Mouse (Mus musculus): ENCODE data around the gene Sema3g.

The Sema3g gene

DNA sequence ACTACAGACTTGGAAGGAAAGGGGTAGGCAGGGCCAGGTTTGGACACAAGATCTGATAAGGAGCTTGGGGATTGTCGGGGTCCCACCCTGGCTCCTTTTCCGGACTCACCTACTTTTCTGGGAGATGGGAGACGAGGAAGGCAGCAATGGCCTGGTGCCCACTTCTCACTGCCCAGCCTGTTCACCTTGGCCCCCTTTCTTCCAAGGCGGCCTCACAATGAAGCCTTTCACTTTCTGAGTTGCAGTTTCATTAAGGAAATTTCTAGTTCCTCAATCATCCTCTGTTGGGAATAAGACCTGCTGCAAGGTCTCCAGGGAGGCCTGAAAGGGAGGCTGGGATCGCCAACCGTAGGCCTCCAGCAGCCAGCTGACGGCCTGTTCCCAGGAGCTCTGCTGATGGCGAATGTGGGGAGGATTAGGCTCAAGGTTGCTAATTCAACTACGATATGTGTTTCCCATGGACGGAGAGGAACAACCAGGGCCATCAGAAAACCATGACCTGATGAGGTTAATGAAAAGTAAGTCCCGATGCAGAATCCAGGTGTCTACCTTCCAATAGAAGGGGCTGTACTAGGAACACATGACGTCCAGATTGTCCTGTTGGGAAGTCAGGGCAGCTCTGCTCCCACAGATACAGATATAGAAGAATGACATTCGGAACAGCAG, 14.9 kb downstream of the Sema3g start:
- no peak for DNase-seq (ENCODE audit: low spot score)

DNA sequence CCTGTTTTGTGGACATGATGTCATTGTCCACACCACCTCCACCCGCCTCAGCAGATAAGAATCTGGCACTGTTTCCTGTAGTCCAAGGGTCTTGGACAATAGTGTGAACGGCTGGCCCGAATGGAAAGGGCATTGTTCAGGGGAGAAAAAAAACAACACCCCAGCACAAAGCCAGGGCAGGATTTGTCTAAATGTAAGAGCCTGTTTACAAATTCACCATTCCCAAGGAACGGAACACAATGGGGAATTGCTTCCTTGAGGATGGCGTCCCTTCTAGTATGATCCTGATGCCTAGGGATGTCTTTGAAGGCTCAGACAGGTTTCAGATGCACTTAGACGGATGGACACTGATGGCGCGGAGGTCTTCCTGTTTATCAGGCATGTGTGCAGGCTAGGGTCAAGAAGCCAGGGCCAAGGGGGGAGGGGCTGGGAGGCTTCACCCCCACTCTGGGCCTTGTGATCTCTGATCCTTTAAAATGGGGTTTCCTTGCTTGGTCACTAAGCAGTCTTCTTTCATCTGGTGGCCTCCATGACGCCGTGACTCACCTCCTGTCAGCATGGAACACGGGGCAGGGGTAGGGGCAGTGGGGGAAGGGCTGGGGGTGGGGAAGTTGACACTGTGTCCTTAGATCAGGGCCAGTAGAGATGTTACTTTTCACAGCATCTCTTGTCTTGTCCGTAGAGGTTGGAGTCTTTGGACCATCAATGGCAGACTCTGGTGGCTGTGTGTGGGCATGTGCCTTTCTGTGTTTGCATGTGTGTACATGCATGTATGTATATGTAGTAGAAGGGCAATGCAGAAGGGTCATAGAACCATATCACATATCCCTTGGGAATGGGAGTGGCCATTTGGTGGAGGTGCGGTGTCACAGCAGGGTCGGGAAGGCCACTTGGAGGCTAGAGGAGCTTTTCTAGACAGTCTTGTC, 15.7 kb downstream of the Sema3g start:
- peak; percentile 85 for DNase-seq (ENCODE audit: low spot score)

DNA sequence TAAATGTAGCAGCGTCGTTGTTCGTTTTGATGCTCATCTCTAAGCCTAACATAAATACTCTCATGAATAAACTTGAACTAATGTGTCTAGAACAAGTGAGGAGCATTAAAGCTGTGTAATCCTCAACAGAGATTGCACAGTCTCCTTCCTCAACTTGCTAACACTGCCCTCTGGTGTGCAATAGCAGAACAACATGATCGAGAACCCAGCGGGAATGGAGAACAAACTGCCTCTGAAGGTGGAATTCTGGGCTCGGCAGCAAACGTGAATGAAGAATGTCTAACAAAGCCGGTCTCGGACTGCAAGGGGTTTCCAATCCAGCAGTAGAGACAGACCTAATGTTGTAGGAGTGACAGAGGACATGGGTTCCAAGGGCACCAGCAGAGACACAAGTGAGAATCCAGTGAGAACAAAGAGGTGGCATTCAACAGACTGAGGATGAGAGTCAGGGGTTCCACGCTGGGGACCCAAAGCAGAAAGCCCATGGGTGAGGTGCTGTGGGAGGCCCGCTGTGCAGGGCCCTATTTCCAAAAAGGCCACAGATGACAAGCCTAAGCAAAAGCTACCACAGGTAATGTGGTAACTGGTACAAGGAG, 16.4 kb downstream of the Sema3g start:
- DNase-seq (ENCODE audit: low spot score) = peak; percentile 89

GRCm38 (mm10) chr14:31237101-31237882, 19.6 kb downstream of the Sema3g start:
- DNase-seq (ENCODE audit: low spot score) = no peak

DNA sequence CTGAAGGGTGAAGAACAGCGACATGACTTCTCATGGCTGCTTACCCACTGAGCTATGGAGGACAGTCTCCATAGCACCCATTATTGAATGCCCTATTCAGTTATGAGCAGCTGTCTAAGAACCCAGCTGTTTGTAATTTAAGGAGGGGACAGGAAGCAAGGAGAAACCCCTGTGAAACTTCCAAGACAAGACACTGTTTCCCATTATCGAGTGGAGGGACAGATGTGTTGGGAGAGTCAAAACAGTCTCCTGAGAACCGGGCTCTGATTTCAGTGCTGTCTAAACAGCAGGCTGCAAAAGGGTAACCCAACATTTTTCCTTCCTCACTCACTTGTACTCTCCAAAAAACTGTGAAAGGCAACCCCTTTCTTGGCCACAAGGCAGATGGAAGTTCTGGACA, 22.9 kb downstream of the Sema3g start:
- no peak for DNase-seq (ENCODE audit: low spot score)

- DNase-seq (ENCODE audit: low spot score) = no peak
Measured at GRCm38 (mm10) chr14:31244777-31245176, 27.1 kb downstream of the Sema3g start.

DNA sequence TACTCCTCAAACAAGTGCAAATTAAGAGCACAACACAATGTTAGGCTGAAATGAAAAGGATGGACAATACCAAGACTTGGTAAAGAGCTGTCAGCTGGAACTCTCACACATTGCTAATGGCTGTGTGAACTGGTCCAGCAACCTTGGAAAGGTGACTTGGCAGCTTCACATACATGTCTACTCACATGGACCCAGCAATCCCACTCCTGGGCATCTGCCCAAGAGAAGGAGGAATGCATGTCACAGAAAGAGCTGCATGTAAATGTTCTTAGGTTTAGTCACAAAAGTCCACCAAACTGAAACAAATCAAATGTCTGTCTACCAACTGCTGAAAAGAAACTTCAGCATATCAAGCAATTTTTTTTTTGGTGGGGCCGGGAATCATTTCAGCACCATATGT, 28.3 kb downstream of the Sema3g start:
- DNase-seq (ENCODE audit: low spot score) = no peak

GRCm38 (mm10) chr14:31248396-31248795, 30.7 kb downstream of the Sema3g start:
- no peak for DNase-seq (ENCODE audit: low spot score)

GRCm38 (mm10) chr14:31250222-31251083, 32.8 kb downstream of the Sema3g start:
- peak; percentile 79 for DNase-seq (ENCODE audit: low spot score)

GRCm38 (mm10) chr14:31251084-31251604, 33.5 kb downstream of the Sema3g start, which contains the start of the genes Phf7 and Bap1:
Gene Phf7 (minus strand): TSS chr14:31251317.
Gene Bap1 (plus strand): TSS chr14:31251450.
- peak; percentile 93 for DNase-seq (ENCODE audit: low spot score)

DNA sequence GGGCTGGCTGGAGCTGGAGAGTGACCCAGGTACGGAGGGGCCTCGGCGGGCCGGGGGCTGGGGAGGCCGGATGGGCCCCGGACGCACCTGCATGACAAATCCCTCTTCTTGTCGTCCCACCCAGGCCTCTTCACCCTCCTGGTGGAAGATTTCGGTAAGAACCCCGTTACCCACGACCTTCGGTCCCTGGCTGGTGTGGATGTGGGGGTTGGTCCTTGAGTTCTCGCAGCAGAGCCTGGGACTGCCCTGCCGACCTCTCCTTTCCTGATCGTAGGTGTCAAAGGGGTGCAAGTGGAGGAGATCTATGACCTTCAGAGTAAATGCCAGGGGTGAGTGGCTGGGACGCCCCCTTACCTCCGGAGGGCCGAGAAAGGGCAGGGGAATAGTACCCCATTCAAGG, 34.0 kb downstream of the Sema3g start:
- DNase-seq (ENCODE audit: low spot score) = no peak

DNA sequence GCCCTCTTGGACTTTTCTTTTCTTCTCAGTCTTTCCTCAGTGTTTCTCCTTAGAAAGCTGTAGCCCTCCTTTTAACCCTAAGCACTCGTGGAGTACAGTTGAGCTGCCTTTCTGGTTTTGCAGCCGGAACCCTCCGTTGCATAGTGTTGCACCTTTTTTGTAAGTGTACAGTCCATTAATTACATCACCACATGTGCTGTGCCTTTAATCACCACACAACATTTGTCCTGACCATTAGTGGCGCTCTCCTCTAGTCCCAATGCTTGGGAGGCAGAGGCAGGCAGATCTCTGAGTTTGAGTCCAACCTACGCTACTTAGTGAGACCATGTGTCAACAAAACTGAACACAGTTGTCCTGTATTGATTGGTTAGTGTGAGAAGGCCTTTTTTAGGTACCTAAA, 34.4 kb downstream of the Sema3g start:
- no peak for DNase-seq (ENCODE audit: low spot score)

DNA sequence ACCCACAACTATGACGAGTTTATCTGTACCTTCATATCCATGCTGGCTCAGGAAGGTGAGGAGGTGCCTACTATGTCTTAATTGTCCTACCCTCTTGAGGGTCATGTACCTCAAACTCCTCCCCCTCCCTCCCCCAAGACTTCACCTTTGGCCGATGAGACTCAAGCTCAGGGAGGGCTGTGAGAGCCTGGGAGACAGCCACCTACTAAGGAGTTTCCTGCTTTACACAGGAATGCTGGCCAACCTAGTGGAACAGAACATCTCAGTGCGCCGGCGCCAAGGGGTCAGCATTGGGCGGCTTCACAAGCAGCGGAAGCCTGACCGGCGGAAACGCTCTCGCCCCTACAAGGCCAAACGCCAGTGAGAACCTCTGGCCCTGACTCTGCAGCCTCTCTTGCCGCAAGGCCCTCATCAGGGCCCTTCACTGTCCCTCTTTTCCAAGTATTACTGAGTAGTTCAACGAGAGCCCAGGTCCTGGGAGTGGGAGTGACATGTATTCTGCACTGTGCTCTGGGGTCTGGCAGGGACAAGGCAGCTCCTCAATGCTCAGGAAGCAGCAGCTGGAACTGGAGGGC, 40.9 kb downstream of the Sema3g start:
- DNase-seq (ENCODE audit: low spot score) = no peak

DNA sequence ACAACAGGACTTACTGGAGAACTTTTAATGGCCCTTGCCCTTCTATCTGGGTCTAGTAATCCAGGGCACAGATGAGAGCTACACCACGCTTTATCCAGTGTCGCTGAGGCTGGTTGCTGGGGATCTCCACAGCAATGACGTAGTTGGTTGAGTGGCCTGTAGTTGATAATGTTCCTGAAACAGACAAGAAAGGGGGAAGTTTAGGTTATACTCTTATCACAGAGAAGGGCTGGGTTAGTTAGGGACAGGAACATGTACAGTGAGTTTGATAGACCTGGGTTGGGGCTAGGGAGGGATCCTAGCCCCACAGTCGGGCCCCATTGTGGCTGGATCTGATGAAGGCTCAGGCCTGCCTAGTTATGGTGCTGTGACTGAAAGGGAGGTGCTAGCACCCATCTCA, 42.7 kb downstream of the Sema3g start:
- no peak for DNase-seq (ENCODE audit: low spot score)

- no peak for DNase-seq (ENCODE audit: low spot score)
Measured at GRCm38 (mm10) chr14:31260932-31261331, 43.3 kb downstream of the Sema3g start.

DNA sequence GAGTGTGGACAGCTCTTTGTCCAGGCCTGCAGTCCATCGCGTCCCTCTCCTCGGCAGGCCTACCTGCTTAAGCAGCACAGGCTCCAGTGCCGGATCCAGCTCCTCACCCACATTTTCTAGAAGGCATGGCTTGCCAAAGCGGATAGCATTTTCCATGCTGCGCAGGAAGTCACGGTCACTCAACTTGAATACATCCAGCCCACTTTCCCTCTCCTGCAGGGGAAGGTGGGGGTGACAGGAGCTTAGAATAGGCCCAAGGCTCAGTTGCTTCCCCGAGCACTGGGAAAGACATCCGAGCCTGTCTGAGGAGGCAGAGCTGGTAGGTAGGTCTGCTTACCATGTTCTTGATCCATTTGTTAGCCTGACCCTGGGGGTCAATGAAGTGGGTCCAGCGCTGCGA, 50.0 kb downstream of the Sema3g start:
- DNase-seq (ENCODE audit: low spot score) = no peak

DNA sequence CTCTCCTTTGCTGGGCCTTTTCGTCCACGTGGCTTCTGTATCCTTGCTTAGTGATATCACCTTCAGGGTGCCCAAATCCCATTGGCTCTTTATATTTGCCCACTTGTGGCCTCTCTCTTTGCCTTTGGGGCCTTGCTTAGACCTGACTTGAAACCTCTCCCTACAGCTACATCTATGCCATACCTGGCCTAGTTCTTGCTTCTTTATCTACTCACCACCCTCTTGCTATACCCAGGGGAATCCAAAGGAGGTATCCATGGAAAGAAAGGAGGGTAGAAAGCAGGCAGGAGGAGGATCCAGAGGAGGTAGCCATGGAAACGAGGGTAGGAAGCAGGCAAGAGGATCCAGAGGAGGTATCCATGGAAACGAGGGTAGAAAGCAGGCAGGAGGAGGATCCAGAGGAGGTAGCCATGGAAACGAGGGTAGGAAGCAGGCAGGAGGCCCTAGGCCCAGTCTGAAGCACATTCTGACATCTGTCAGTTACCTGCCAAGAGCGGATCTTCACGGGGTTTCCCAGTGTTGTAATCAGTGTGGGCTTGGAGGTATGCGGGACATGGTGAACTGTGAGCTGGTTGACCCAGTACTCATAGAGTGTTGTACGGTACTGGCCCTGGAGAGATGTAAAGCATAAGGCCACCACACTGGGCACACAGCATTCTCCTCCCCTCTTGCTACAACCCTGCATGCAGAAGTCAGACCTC, 50.8 kb downstream of the Sema3g start:
- DNase-seq (ENCODE audit: low spot score) = no peak

- peak; percentile 21 for DNase-seq (ENCODE audit: low spot score)
Measured at GRCm38 (mm10) chr14:31269456-31270100, 51.9 kb downstream of the Sema3g start.

DNA sequence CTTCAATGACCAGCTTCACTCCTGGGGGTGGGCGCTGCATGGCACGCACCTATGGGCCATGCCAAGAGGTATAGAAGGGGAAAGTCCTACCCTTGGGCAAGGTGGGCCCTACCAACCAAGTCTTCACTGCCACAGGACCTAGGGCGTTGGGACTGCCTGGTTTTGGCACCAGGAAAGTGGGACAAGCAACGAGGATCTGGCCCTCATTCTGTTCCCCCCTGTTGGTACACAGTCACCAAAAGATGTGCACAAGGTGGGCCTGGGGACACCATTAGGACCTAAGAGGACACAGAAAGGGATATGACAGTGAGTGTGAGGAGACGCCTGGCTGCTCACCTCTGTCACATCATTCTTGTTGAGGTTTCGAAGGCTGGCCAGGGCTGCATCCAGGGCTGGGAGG, 53.5 kb downstream of the Sema3g start:
- DNase-seq (ENCODE audit: low spot score) = no peak
